Mouse (Mus musculus): ENCODE data around the gene Pla2g10. TPM values are rescaled to one million over a fixed set of nuclear protein-coding genes. Genes with fewer than 3 reads are reported as not detected.
A peak's percentile ranks its signal among the peaks of the same experiment; 100 is the strongest.
"Not testable (repeated sequence)": the region's sequence is repeated elsewhere in the genome, so short reads cannot be mapped to it uniquely, and the experiment has no call there.

The Pla2g10 gene
- total RNA-seq (2018; cell fraction: chromatin; rRNA removed): not detected
- not detected for total RNA-seq (2018; cell fraction: cytosol; rRNA removed)
- total RNA-seq (2018; cell fraction: nucleus; rRNA removed): not detected
- not detected in 3 replicates for polyA plus RNA-seq (2018)

DNA sequence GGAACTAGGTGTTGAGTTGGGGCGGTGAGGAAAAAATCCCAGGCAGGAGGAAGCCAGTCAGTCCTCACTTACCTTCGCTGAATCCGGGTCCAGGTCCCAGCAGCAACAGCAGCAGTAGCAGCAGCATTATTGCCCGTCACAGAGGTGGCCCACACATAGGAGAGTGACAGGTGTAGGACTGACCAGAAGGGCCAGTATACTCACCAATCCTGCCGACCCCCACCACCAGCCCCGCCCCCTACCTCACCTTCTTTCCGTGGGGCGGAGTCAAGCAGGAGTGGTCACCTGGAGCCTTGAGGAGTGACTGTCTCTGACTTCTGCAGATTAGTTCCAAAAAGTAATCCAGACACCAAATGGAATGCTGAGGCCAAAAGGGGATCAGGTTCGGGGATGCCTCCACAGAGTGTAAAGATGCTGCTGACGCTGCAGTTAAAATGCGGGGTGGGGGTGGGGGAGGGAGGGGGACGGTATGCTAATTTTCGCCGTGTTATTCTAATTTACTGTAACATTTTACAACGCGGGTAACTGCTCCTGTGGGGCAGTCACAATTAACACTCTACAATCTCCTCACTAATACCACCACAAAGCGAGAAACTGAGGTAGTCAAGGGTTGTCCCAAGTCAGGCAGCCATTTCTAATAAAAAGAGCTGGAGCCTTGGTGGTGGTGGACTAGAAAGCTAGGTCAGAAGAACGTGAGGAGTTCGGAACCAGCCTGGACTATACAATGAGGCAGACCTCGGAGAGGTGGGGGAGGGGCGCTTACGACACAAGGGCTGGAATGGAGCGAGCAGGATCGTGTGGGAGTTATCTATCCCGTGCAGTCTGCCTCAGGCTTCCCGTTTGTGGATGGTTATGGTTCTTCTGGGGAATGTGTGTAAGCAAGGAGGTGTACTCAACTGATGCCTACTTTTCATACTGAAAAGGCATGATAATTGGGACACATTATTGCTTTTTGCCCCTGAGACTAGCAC lies at the start of gene Pla2g10:
TSS of gene Pla2g10 (minus strand) at position 699 of the 971 bp plus-strand sequence.
- 33% methylated on average over 24 of the region's 26 CpGs for WGBS (ENCODE audit: missing documents)
- Histone ChIP-seq H3K79me2 (ENCODE audit: inconsistent target) (no peaks in the 10 kb centered on the region), H3K36me3 (ENCODE audit: inconsistent target) (no peaks in the 10 kb centered on the region), H3K27ac (no peak within 1 kb of the TSS), H3K4me3 (ENCODE audit: inconsistent target) (no peak within 1 kb of the TSS)

DNA sequence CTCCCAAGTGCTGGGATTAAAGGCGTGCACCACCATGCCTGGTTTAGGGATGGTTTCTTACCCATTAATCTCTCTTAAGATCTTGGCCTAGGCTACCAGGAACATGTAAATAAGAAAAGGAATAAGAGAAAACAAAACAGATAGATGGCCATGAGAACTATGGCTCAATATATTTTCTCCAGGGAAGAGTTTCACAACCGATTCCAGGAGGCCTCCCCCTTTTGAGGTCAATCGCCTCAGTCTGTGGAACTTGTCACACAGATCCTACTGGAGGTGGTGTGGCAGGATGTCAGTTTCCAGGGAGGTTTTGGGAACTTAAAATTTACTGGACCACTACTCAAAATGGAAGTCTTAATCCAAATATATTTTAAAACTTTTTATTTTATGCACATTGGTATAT lies 43.9 kb upstream of the Pla2g10 start:
- not testable (repeated sequence) for H3K27ac ChIP-seq; H3K79me2 ChIP-seq (ENCODE audit: inconsistent target); H3K36me3 ChIP-seq (ENCODE audit: inconsistent target); H3K4me3 ChIP-seq (ENCODE audit: inconsistent target)
- WGBS (ENCODE audit: missing documents): 88% methylated on average over 3 of the region's 3 CpGs

DNA sequence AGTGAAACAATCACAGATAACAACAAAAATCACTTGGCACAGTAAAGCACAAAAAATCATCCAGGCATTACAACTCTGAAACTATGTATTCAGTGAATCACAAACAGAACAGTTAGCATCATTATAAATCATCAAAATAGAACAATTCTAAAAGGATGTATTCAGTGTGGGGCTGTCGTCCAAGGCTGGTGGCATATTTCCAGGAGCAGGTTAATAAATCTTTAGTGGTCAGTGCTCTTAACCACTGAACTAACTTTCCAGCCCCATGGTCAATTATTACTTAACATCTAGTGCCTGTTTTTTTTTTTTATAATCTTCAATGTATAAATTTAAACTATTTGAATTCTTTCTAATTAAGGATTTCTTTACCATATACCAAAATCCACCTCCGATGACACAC lies 43.2 kb upstream of the Pla2g10 start:
- not testable (repeated sequence) for H3K79me2 ChIP-seq (ENCODE audit: inconsistent target); H3K36me3 ChIP-seq (ENCODE audit: inconsistent target); H3K4me3 ChIP-seq (ENCODE audit: inconsistent target); H3K27ac ChIP-seq
- 60% methylated on average over 2 of the region's 2 CpGs for WGBS (ENCODE audit: missing documents)

DNA sequence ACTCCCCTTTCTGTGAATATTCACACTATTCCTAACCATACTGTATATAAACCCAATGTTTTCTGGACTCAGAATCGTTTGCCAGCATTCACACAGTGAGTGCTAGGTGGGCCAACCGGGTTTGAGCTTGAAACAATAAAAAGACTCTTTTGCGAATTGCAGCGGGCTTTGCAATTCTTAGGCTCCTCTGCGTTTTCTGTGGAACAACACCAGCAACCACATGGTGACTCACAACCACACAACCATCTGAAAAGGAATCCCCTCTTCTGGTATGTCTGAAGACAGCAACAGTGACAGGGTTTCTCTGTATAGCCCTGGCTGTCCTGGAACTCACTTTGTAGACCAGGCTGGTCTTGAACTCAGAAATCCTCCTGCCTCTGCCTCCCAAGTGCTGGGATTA lies 41.3 kb upstream of the Pla2g10 start:
- 84% methylated on average over 5 of the region's 5 CpGs for WGBS (ENCODE audit: missing documents)
- H3K4me3 ChIP-seq (ENCODE audit: inconsistent target); H3K27ac ChIP-seq; H3K79me2 ChIP-seq (ENCODE audit: inconsistent target); H3K36me3 ChIP-seq (ENCODE audit: inconsistent target): not testable (repeated sequence)

DNA sequence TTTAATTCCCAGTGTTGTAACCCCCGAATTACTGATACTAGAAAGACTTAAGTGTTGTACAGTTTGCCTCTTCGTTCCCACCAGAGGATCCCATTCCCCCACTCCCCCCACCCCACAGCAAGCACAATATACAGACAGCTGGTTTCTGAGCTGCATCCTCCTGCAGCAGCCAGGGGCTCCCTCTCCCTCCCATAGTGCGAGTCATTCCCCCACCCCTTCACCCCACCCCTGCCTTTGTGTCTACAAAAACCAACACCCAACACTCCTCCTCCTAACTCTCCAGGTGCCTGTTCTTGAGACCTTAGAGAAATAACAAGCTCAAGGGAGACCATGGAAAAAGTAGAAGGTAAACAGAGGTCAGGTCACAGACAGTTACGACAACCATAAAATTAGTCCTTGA lies 40.8 kb upstream of the Pla2g10 start:
- not testable (repeated sequence) for H3K4me3 ChIP-seq (ENCODE audit: inconsistent target)

DNA sequence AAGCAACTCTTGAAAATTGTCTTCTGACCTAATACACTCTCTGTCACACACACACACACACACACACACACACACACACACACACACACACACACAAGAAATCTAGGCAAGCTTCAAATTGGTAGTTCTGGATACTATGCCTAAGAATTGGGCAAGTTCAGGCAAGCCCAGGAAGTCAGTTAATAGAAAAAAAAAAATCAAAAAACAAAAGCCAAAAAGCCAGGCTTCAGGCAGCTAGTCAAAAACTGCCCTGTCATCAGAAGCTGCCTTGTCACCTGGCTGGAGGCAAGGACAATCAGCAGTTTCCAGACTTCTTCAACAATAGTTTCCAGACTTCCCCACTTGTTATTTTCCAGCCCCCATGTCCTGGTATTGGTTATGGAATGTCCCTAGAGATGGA lies 35.6 kb upstream of the Pla2g10 start:
- no peaks in the 10 kb centered on the region for H3K79me2 ChIP-seq (ENCODE audit: inconsistent target)
- no peak overlapping the region for H3K27ac ChIP-seq
- no peak overlapping the region for H3K4me3 ChIP-seq (ENCODE audit: inconsistent target)
- no peaks in the 10 kb centered on the region for H3K36me3 ChIP-seq (ENCODE audit: inconsistent target)

More for the DNA sequence above, 40.8 kb upstream of the Pla2g10 start:
- H3K27ac ChIP-seq; H3K79me2 ChIP-seq (ENCODE audit: inconsistent target); H3K36me3 ChIP-seq (ENCODE audit: inconsistent target): not testable (repeated sequence)
- WGBS (ENCODE audit: missing documents): 83% methylated on average over 4 of the region's 4 CpGs

DNA sequence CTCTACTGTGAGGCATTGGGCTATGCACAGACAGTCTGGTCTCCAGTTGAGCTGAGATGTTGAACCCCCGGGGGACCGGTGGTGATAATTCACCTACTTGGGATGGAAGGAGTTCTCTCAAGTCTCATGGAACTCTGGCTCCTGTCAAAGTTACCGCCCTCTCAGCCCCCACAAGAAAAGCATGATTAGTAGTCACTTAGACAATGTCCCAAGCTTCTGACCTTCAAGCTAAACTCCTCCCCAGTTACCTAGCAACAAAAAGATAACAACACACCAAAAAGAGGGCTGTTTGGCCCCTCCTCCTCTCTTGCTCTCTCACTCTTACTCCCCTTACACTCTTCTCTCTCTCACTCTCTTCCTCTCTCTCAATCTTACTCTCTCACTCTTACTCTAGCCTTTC lies 33.7 kb upstream of the Pla2g10 start:
- Histone ChIP-seq H3K4me3 (ENCODE audit: inconsistent target) (no peak overlapping the region), H3K27ac (no peak overlapping the region), H3K79me2 (ENCODE audit: inconsistent target) (no peaks in the 10 kb centered on the region), H3K36me3 (ENCODE audit: inconsistent target) (no peaks in the 10 kb centered on the region)
- WGBS (ENCODE audit: missing documents): 93% methylated on average over 3 of the region's 3 CpGs

DNA sequence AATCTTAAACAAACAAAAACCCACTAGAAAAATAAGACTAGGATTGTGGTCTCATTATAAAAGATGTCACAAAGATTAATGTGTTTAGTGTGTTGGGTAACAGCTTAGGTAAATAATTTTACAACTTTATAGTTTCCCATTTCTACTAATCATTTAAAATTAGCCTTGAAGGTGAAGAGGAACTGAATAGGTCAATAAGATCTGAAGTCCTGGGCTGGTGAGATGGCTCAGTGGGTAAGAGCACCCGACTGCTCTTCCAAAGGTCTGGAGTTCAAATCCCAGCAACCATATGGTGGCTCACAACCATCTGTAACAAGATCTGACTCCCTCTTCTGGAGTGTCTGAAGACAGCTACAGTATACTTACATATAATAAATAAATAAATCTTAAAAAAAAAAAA lies 32.0 kb upstream of the Pla2g10 start:
- H3K36me3 ChIP-seq (ENCODE audit: inconsistent target); H3K79me2 ChIP-seq (ENCODE audit: inconsistent target); H3K4me3 ChIP-seq (ENCODE audit: inconsistent target); H3K27ac ChIP-seq: not testable (repeated sequence)
- WGBS (ENCODE audit: missing documents): no CpG with 5 or more reads among the region's 1 CpGs

DNA sequence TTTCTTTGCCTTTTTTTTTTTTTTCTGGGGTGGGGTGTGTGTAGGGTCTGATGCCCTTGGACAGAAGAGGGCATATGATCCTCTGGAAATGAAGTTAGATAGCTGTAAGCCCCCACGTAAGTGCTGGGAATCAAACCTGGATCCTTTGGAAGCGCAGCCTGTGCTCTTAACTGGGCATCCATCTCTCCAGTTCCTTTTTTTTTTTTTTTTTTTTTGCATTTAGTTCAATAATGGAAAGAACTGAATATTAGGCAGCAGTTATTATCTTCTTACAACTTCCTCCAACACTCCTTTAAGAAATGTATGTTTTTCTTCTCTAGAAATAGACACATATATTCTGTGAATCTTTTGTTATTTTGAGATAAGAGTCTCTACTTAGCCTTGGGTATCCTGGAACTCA lies 27.0 kb upstream of the Pla2g10 start:
- 95% methylated on average over 2 of the region's 2 CpGs for WGBS (ENCODE audit: missing documents)
- no peak overlapping the region for H3K27ac ChIP-seq

DNA sequence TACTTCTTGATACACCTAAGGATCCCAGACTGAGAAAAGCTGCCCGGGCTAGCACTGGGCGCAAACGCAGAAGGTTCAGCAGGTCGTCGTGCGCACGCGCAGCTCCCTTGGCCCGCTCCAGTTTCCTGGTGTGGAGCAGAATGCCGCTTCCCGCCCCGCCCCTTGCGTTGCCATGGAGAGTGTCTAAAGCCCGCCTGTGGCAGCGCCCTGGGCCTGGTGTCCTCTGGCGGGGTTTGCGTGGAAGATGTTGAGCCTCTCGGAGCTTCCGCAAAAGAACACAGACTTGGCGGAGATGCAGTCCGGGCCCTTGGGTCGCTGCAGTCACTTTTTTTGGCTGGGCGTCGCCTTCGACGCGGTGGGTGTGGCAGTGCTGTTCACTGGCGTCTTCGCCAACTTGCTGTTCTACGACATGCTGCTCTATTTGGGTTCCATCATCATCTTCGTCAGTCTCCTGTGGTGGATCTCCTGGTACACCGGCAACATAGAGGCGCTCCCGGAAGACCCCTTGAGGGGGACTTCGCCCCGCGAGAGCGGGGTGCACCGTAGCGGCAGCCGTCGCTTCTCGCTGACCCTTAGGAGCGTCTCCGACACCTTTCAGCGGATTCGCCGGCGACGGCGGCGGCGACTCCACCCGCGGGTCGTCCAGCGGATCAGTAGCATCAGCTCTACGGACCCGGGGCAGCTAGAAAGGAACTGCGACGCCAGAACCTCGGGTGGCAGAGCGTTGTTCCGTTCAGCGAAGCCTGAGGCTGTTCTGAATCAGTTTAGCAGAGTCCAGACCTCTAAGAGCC lies 23.8 kb upstream of the Pla2g10 start:
- Histone ChIP-seq H3K36me3 (ENCODE audit: inconsistent target) (no peaks in the 10 kb centered on the region), H3K79me2 (ENCODE audit: inconsistent target) (no peaks in the 10 kb centered on the region), H3K4me3 (ENCODE audit: inconsistent target) (peak overlapping the region; percentile 46), H3K27ac (0 out of 2 replicates have a peak overlapping the region, but pooled peaks have one; percentile 13)
- WGBS (ENCODE audit: missing documents): 2% methylated on average over 65 of the region's 65 CpGs

More for the DNA sequence above, 27.0 kb upstream of the Pla2g10 start:
- no peaks in the 10 kb centered on the region for H3K36me3 ChIP-seq (ENCODE audit: inconsistent target)
- no peaks in the 10 kb centered on the region for H3K79me2 ChIP-seq (ENCODE audit: inconsistent target)
- no peak overlapping the region for H3K4me3 ChIP-seq (ENCODE audit: inconsistent target)

DNA sequence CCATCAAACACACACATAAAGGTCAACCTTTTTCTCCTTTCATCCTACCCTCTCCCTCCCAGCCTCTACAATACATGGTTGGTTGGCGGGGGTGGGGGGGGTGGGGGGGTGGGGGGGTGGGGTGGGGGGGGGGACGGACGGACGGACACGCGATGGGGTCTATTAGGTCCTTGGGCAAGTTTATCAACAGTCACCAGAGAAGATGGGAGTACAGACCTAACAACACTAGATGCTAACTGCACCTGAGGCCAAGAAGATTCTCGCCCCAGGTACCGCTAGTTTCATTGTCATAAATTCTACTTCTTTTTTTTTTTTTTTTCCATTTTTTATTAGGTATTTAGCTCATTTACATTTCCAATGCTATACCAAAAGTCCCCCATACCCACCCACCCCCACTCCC lies 23.2 kb upstream of the Pla2g10 start:
- Histone ChIP-seq H3K79me2 (ENCODE audit: inconsistent target) (no peaks in the 10 kb centered on the region), H3K36me3 (ENCODE audit: inconsistent target) (no peaks in the 10 kb centered on the region), H3K27ac (no peak overlapping the region), H3K4me3 (ENCODE audit: inconsistent target) (peak overlapping the region; percentile 46; the same call in 1 of the 2 replicates)
- 57% methylated on average over 6 of the region's 8 CpGs for WGBS (ENCODE audit: missing documents)

DNA sequence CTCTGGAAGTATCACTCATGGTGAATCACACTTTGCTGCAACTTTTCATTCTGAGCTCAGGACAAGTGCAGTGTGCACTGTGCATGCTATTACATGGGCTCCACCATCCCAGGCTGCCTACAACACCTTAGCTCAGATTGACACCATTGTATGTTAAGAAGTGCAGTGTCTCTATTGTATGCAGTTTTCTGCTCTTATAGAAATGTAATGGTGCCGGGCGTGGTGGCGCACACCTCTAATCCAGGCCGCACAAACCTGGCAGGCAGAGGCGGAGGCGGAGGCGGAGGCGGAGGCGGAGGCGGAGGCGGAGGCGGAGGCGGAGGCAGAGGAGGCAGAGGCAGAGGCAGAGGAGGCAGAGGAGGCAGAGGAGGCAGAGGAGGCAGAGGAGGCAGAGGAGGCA lies 19.8 kb upstream of the Pla2g10 start:
- Histone ChIP-seq H3K27ac (no peak overlapping the region), H3K36me3 (ENCODE audit: inconsistent target) (no peaks in the 10 kb centered on the region), H3K79me2 (ENCODE audit: inconsistent target) (no peaks in the 10 kb centered on the region), H3K4me3 (ENCODE audit: inconsistent target) (no peak overlapping the region)
- WGBS (ENCODE audit: missing documents): 86% methylated on average over 2 of the region's 13 CpGs

DNA sequence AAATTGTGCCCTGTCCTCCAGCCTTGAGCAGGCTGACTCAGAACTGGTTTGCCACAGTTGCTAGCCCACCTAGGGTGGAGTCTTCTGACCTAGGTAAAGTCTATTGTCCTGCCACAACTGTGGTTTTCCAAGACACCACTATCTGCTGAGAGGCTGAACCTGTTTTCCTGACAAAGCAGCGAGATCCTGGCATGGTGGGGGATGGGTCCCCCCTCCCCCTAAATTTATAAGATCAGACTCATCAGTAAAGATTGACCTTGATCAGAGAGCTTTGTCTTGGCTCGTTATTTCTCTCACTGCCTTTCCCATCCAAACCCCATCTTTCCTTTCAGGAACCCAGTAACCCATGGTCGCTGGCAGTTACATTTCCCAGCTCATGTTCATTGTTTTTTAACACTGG lies 19.2 kb upstream of the Pla2g10 start:
- Histone ChIP-seq H3K27ac (no peak overlapping the region), H3K36me3 (ENCODE audit: inconsistent target) (no peaks in the 10 kb centered on the region), H3K79me2 (ENCODE audit: inconsistent target) (no peaks in the 10 kb centered on the region), H3K4me3 (ENCODE audit: inconsistent target) (no peak overlapping the region)
- 91% methylated on average over 3 of the region's 3 CpGs for WGBS (ENCODE audit: missing documents)

DNA sequence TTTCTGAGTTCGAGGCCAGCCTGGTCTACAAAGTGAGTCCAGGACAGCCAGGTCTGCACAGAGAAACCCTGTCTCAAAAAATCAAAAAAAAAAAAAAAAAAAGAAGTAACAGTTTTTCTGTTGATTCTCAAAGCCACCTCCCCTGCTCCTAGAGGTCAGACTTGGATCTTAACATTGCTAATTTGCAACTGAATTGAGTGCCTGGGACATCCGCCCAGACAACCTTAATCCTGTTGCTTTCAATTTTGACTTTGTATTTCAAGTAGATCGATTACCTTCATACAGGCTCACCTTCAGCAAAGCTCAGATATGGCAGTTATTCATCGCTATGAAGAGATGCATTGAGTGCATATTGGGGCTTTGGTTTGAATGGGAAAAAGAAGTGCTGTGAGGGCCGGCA lies 18.5 kb upstream of the Pla2g10 start:
- no peaks in the 10 kb centered on the region for H3K79me2 ChIP-seq (ENCODE audit: inconsistent target)
- H3K4me3 ChIP-seq (ENCODE audit: inconsistent target): no peak overlapping the region
- H3K27ac ChIP-seq: no peak overlapping the region
- 80% methylated on average over 4 of the region's 5 CpGs for WGBS (ENCODE audit: missing documents)
- H3K36me3 ChIP-seq (ENCODE audit: inconsistent target): no peaks in the 10 kb centered on the region

DNA sequence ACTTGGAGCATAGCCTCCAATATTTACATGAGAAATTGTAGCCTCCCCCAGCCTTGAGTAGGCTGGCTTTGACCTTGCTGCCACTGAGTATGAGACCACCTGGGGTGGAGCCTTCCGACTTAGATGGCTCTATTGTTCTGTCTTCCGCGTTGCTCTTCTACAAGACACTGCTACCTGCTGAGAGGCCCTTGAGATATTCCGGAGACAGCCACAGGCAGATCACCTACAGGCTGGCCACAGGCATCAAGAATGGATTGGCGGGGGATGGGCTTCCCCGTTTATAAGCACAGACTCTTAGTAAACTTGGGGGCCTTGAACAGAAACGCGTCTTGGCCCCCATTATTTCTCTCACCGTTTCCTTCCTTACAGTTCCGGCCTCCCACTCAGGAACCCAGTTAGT lies 18.0 kb upstream of the Pla2g10 start:
- WGBS (ENCODE audit: missing documents): 50% methylated on average over 10 of the region's 10 CpGs
- H3K4me3 ChIP-seq (ENCODE audit: inconsistent target); H3K27ac ChIP-seq; H3K79me2 ChIP-seq (ENCODE audit: inconsistent target); H3K36me3 ChIP-seq (ENCODE audit: inconsistent target): not testable (repeated sequence)
